Mouse (Mus musculus) 416B (cell line): ENCODE measurements at regions not wholly inside any gene's neighbourhood (a gene's known extent, or its start where the extent isn't known, plus 50 kb on each side); places are given as distances from the start of the nearest gene placed in this dataset.

Experiments used
- DNase-seq: peaks from one replicate; pipeline ENCODE4 v3.0.0; 2011; ENCODE audit warnings: low read depth

DNA sequence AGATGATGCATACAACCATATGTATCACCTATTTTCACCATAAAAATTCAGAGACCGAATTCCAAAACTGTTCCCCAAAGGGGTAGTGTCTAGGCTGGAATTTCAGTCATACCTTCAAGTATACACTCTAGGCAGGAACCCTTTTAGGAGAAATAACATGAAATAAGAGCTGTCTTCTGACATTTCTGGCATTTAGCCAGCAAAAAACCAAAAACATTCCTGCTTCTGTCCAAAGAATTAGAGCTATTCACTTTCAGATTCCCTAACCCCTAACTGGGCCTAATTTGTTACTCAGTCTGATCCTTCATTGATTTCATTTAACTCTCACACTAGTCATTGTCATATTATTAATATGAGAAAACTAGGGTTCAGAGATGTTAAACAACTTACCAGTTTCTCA is 49.8 kb upstream of the Wdr75 start:
- DNase-seq: no peak
